ENCODE assay signal across 20 mouse cellular contexts in genomic region chr2:18959008-18959407, GRCm38 (mm10). TPM values are rescaled to one million over a fixed set of nuclear protein-coding genes. Genes with fewer than 3 reads are reported as not detected.
DNase-seq lines count a peak whose midpoint lies in the region; ATAC-seq and TF ChIP-seq lines count a peak whose summit lies in the region.
"Had no signal": no experiment of that assay in that cellular context is flagged by ENCODE, and none has a peak within 500 bp of the region (broad histone marks: within the 10 kb centered on the region; RNA-seq: fewer than 3 reads in every experiment).

No protein-coding gene starts in this region.

- no peaks in the 10 kb centered on the region for H3K9me3 ChIP-seq in megakaryocyte, embryonic 14.5 days
- H3K9me3 ChIP-seq in midbrain, postnatal 0 days (ENCODE audit: low read length) = no peaks in the 10 kb centered on the region
- H3K9me3 ChIP-seq: intestine, embryonic 15.5 days had no signal

- H3K27ac ChIP-seq in spleen, adult 2 months (ENCODE audit: insufficient read depth, low read length) = 0 out of 2 replicates have a peak overlapping the region, but pooled peaks have one; percentile 57
- no peak overlapping the region for H3K27ac ChIP-seq in kidney, adult 2 months (ENCODE audit: insufficient read depth, low read depth, low read length)
- no peak overlapping the region for H3K27ac ChIP-seq in midbrain, postnatal 0 days (ENCODE audit: low read depth, low read length)
- H3K27ac ChIP-seq: intestine, embryonic 15.5 days; kidney, postnatal 0 days; liver, embryonic 14.5 days had no signal

- peaks cover 44% of the 10 kb centered on the region for H3K4me1 ChIP-seq in spleen, adult 2 months (ENCODE audit: control insufficient read depth, insufficient read depth, insufficient read length)
- peaks cover 100% of the 10 kb centered on the region for H3K4me1 ChIP-seq in megakaryocyte, embryonic 14.5 days
- 0 out of 2 replicates have a peak, but pooled peaks cover under 1% of the 10 kb centered on the region for H3K4me1 ChIP-seq in kidney, adult 2 months (ENCODE audit: control insufficient read depth, insufficient read depth, low read length)
- no peaks in the 10 kb centered on the region for H3K4me1 ChIP-seq in midbrain, postnatal 0 days (ENCODE audit: insufficient read depth, low read length)
- H3K4me1 ChIP-seq: intestine, embryonic 15.5 days had no signal

- no peaks in the 10 kb centered on the region for H3K36me3 ChIP-seq in spleen, adult 2 months (ENCODE audit: control insufficient read depth, insufficient read depth, low read length)
- peaks cover 30% of the 10 kb centered on the region for H3K36me3 ChIP-seq in megakaryocyte, embryonic 14.5 days (replicated peaks; ENCODE audit: low read length)
- H3K36me3 ChIP-seq in kidney, adult 2 months (ENCODE audit: control insufficient read depth, insufficient read depth, low read length) = no peaks in the 10 kb centered on the region
- no peaks in the 10 kb centered on the region for H3K36me3 ChIP-seq in midbrain, postnatal 0 days (ENCODE audit: insufficient read depth, low read length)
- H3K36me3 ChIP-seq: intestine, embryonic 15.5 days had no signal

- no peak for TF ChIP-seq POLR2A in spleen, adult 2 months (IDR thresholded peaks at IDR 0.05; ENCODE audit: low read depth, low read length)
- no peak for TF ChIP-seq POLR2A in kidney, adult 2 months (IDR thresholded peaks at IDR 0.05; ENCODE audit: low read depth, low read length)

- no peak overlapping the region for H3K9ac ChIP-seq in midbrain, postnatal 0 days (replicated peaks; ENCODE audit: low read length, poor library complexity, severe bottlenecking)
- H3K9ac ChIP-seq: intestine, embryonic 15.5 days; liver, embryonic 14.5 days had no signal

- ATAC-seq in common myeloid progenitor, adult 5-6 weeks (replicated peaks; ENCODE audit: low read depth, poor library complexity, severe bottlenecking) = peak; percentile 31
- no peak for ATAC-seq in midbrain, postnatal 0 days (ENCODE audit: low FRiP score)
- ATAC-seq: forebrain, embryonic 16.5 days; intestine, embryonic 15.5 days had no signal

- H3K27me3 ChIP-seq in spleen, adult 2 months (ENCODE audit: control insufficient read depth, insufficient read depth, low read length) = no peaks in the 10 kb centered on the region
- H3K27me3 ChIP-seq in megakaryocyte, embryonic 14.5 days (replicated peaks) = no peaks in the 10 kb centered on the region
- no peaks in the 10 kb centered on the region for H3K27me3 ChIP-seq in kidney, adult 2 months (replicated peaks; ENCODE audit: control insufficient read depth, insufficient read depth, low read length)
- no peaks in the 10 kb centered on the region for H3K27me3 ChIP-seq in midbrain, postnatal 0 days (ENCODE audit: insufficient read depth, low read length)
- H3K27me3 ChIP-seq: intestine, embryonic 15.5 days had no signal

- WGBS in spleen, adult 2 months = 34% methylated on average over 6 of the region's 6 CpGs
- WGBS in kidney, adult 2 months = 85% methylated on average over 6 of the region's 6 CpGs
- WGBS in midbrain, postnatal 0 days = 94% methylated on average over 6 of the region's 6 CpGs

- TF ChIP-seq CTCF in spleen, adult 2 months (IDR thresholded peaks at IDR 0.05; ENCODE audit: extremely low read depth, insufficient read depth, insufficient read length, insufficient replicate concordance) = no peak
- no peak for TF ChIP-seq CTCF in kidney, adult 2 months (conservative IDR thresholded peaks at IDR 0.05; ENCODE audit: insufficient read depth, insufficient read length, low read depth, low read length)
- TF ChIP-seq CTCF in midbrain, postnatal 0 days (IDR thresholded peaks at IDR 0.05) = no peak

- peak in 1 of 2 experiments; percentile 68 for DNase-seq in spleen, adult 2 months (ENCODE audit: low read depth in 1 of 2, low spot score in 2 of 2)
- no peak for DNase-seq in spleen, postnatal 4 days (ENCODE audit: low spot score in 2 of 2)
- DNase-seq in kidney, adult 2 months = no peak
- no peak for DNase-seq in embryo, embryonic 10 days (ENCODE audit: low spot score)
- DNase-seq in frontal cortex, adult 2 months (ENCODE audit: extremely low spot score in 1 of 2, low spot score in 1 of 2) = no peak
- DNase-seq in midbrain, postnatal 0 days (ENCODE audit: low spot score) = no peak
- DNase-seq: adrenal gland, postnatal 14 days; heart, postnatal 4 days; layer of hippocampus, adult 9-11 months; lung, postnatal 14 days; right cerebral cortex, postnatal 25 days had no signal

- H3K4me3 ChIP-seq in spleen, adult 2 months (ENCODE audit: extremely low read depth, insufficient read depth, insufficient read length) = no peak overlapping the region
- H3K4me3 ChIP-seq in megakaryocyte, embryonic 14.5 days (replicated peaks) = peak overlapping the region; percentile 86
- no peak overlapping the region for H3K4me3 ChIP-seq in kidney, adult 2 months (ENCODE audit: insufficient read depth, low read depth, low read length)
- no peak overlapping the region for H3K4me3 ChIP-seq in midbrain, postnatal 0 days (ENCODE audit: low read depth, low read length)
- H3K4me3 ChIP-seq: erythroblast, embryonic 14.5 days; intestine, embryonic 15.5 days had no signal

- no peak overlapping the region for H3K4me2 ChIP-seq in midbrain, postnatal 0 days (ENCODE audit: low read depth, low read length, poor library complexity, severe bottlenecking)
- H3K4me2 ChIP-seq: heart, embryonic 11.5 days; intestine, embryonic 15.5 days had no signal

RNA-seq across cellular contexts. Expression of gene Pip4k2a, which starts 38.9 kb away (rescaled TPM):
- 21.4 and 21.8 TPM in 2 replicates for polyA plus RNA-seq in spleen, adult 2 months (2012; rRNA removed)
- total RNA-seq in common myeloid progenitor, adult 5-6 weeks (2017) = 30.1 and 51.8 TPM in 2 replicates
- polyA plus RNA-seq in megakaryocyte, embryonic 14.5 days (2012; ENCODE audit: insufficient read depth, low replicate concordance) = 1.6 and 39.5 TPM in 2 replicates
- polyA plus RNA-seq in kidney, adult 2 months (2012; rRNA removed) = 5.6 and 7.1 TPM in 2 replicates
- polyA plus RNA-seq in frontal cortex, adult 2 months (2012; rRNA removed) = 54.8 and 55.3 TPM in 2 replicates
- 7.1 and 8.4 TPM in 2 replicates for total RNA-seq in midbrain, postnatal 0 days (2014; rRNA removed)
- polyA plus RNA-seq in midbrain, postnatal 0 days (2015; fragmentation: Nextera tagmentation; extraction: Ambion mirVana) = 6.8 and 8.1 TPM in 2 replicates

RNA-seq across cellular contexts. Expression of gene 4930426L09Rik, which starts 39.1 kb away (rescaled TPM):
- 0.69 and 1.2 TPM in 2 replicates for polyA plus RNA-seq in spleen, adult 2 months (2012; rRNA removed)
- total RNA-seq in common myeloid progenitor, adult 5-6 weeks (2017) = not detected in 2 replicates
- 0.43 TPM in 1 of 2 replicates, not detected in the other for polyA plus RNA-seq in megakaryocyte, embryonic 14.5 days (2012; ENCODE audit: insufficient read depth, low replicate concordance)
- polyA plus RNA-seq in kidney, adult 2 months (2012; rRNA removed) = 0.38 and 0.56 TPM in 2 replicates
- 1.1 and 1.4 TPM in 2 replicates for polyA plus RNA-seq in frontal cortex, adult 2 months (2012; rRNA removed)
- 0.61 and 1.1 TPM in 2 replicates for total RNA-seq in midbrain, postnatal 0 days (2014; rRNA removed)
- polyA plus RNA-seq in midbrain, postnatal 0 days (2015; fragmentation: Nextera tagmentation; extraction: Ambion mirVana) = 0.40 and 0.41 TPM in 2 replicates
- total RNA-seq: gastrocnemius, adult 8-10 months had no signal
- polyA plus RNA-seq: erythroblast, embryonic 14.5 days had no signal
